8 mouse cellular contexts compared by ENCODE assay signal in the genomic region with DNA sequence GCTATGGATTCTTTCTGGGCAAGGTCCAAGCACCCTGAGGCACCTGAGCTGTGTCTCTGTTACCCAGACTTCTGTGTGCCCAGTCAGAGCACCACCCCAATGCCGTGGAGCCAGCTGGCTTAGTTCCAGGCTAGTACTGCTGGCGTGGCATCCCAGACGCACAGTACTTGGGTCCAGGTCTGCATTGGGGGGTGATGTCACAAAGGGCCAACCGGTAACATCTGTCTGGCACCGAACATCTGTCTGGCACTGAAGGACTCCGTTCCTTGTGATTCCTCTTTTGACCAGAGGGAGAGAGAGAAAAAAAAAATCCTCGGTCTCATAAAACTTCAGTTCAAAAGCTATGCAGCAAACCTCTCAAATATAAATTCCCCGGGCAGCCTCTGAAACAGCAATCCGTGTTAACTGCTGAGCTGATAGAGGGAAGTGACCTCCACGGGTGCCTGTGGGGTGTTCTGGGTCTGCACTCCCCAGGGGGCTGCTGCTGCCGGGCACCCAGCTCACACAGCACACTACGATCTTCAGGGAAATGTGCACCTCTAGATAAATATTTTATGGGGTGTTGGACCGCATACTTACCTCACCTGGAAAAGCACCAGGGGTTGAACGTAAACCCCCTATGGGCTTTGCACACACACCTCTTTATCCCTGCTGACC. TPM values are rescaled to one million over a fixed set of nuclear protein-coding genes. Genes with fewer than 3 reads are reported as not detected.
DNase-seq lines count a peak whose midpoint lies in the region; ATAC-seq and TF ChIP-seq lines count a peak whose summit lies in the region.

No protein-coding gene starts in this region.

- peaks cover 28% of the 10 kb centered on the region for H3K4me1 ChIP-seq in lung, embryonic 15.5 days
- peaks cover 6% of the 10 kb centered on the region for H3K4me1 ChIP-seq in lung, adult 2 months (ENCODE audit: control insufficient read depth, insufficient read depth, low read length)
- peaks cover 2% of the 10 kb centered on the region; the same call in 1 of the 2 replicates for H3K4me1 ChIP-seq in cortical plate, adult 2 months (ENCODE audit: control insufficient read depth, insufficient read depth, low read length)
- peaks cover 28% of the 10 kb centered on the region for H3K4me1 ChIP-seq in hindbrain, embryonic 14.5 days (replicated peaks; ENCODE audit: control insufficient read depth, insufficient read depth, low read length)
- peaks cover 14% of the 10 kb centered on the region for H3K4me1 ChIP-seq in liver, embryonic 12.5 days
- H3K4me1 ChIP-seq in stomach, embryonic 16.5 days (ENCODE audit: control insufficient read depth, insufficient read depth, low read length) = peaks cover 14% of the 10 kb centered on the region

- H3K4me3 ChIP-seq in lung, embryonic 15.5 days = peak overlapping the region; percentile 52
- H3K4me3 ChIP-seq in lung, adult 2 months (replicated peaks; ENCODE audit: extremely low read depth, low read depth, low read length) = no peak overlapping the region
- H3K4me3 ChIP-seq in cortical plate, adult 2 months (ENCODE audit: insufficient read depth, low read length) = peak overlapping the region; percentile 64
- H3K4me3 ChIP-seq in hindbrain, embryonic 14.5 days (replicated peaks; ENCODE audit: low read length) = peak overlapping the region; percentile 32
- H3K4me3 ChIP-seq in liver, embryonic 12.5 days = peak overlapping the region; percentile 44
- H3K4me3 ChIP-seq in stomach, embryonic 16.5 days (replicated peaks; ENCODE audit: low read length) = peak overlapping the region; percentile 52

- ATAC-seq in lung, embryonic 15.5 days (ENCODE audit: borderline replicate concordance, extremely low read depth, low FRiP score, low TSS enrichment) = no peak
- ATAC-seq in hindbrain, embryonic 14.5 days (ENCODE audit: low FRiP score) = peak; percentile 52; the same call in 1 of the 2 replicates
- no peak for ATAC-seq in liver, embryonic 12.5 days
- ATAC-seq in stomach, embryonic 16.5 days (ENCODE audit: insufficient read depth, low FRiP score) = no peak

- H3K9me3 ChIP-seq in lung, embryonic 15.5 days = no peaks in the 10 kb centered on the region
- H3K9me3 ChIP-seq in hindbrain, embryonic 14.5 days (ENCODE audit: control insufficient read depth, low read length) = no peaks in the 10 kb centered on the region
- H3K9me3 ChIP-seq in liver, embryonic 12.5 days (replicated peaks) = no peaks in the 10 kb centered on the region
- no peaks in the 10 kb centered on the region for H3K9me3 ChIP-seq in stomach, embryonic 16.5 days (replicated peaks; ENCODE audit: control insufficient read depth, low read length)

- no peak for TF ChIP-seq POLR2A in lung, adult 2 months (IDR thresholded peaks at IDR 0.05; ENCODE audit: borderline replicate concordance, extremely low read depth, low read depth, low read length)
- no peak for TF ChIP-seq POLR2A in cortical plate, adult 2 months (IDR thresholded peaks at IDR 0.05; ENCODE audit: extremely low read depth, insufficient read depth, low read length)

- peak overlapping the region; percentile 96 for H3K4me2 ChIP-seq in lung, embryonic 15.5 days
- H3K4me2 ChIP-seq in hindbrain, embryonic 14.5 days (replicated peaks) = peak overlapping the region; percentile 65
- peak overlapping the region; percentile 67 for H3K4me2 ChIP-seq in liver, embryonic 12.5 days
- H3K4me2 ChIP-seq in stomach, embryonic 16.5 days (ENCODE audit: low read depth, low read length) = peak overlapping the region; percentile 93

- TF ChIP-seq CTCF in lung, adult 2 months (IDR thresholded peaks at IDR 0.05; ENCODE audit: insufficient read depth, low read length) = no peak
- no peak for TF ChIP-seq CTCF in cortical plate, adult 2 months (IDR thresholded peaks at IDR 0.05; ENCODE audit: extremely low read depth, insufficient read depth, low read length)

- H3K36me3 ChIP-seq in lung, embryonic 15.5 days = no peaks in the 10 kb centered on the region
- H3K36me3 ChIP-seq in hindbrain, embryonic 14.5 days (replicated peaks; ENCODE audit: control insufficient read depth, insufficient read depth) = no peaks in the 10 kb centered on the region
- no peaks in the 10 kb centered on the region for H3K36me3 ChIP-seq in liver, embryonic 12.5 days
- no peaks in the 10 kb centered on the region for H3K36me3 ChIP-seq in stomach, embryonic 16.5 days (ENCODE audit: control insufficient read depth, insufficient read depth, low read length)

- H3K27ac ChIP-seq in lung, embryonic 15.5 days = no peak overlapping the region
- no peak overlapping the region for H3K27ac ChIP-seq in cortical plate, adult 2 months (ENCODE audit: insufficient read depth, low read length)
- H3K27ac ChIP-seq in hindbrain, embryonic 14.5 days = no peak overlapping the region
- H3K27ac ChIP-seq in liver, embryonic 12.5 days = no peak overlapping the region
- no peak overlapping the region for H3K27ac ChIP-seq in stomach, embryonic 16.5 days (ENCODE audit: low read length)

- no peak for DNase-seq in lung, adult 2 months
- no peak for DNase-seq in hindbrain, embryonic 14.5 days (ENCODE audit: low spot score)
- no peak for DNase-seq in thymus, postnatal 4 days
- no peak for DNase-seq in layer of hippocampus, postnatal 36 days

- WGBS in lung, embryonic 15.5 days = 23% methylated on average over 14 of the region's 14 CpGs
- 22% methylated on average over 14 of the region's 14 CpGs for WGBS in lung, adult 2 months
- WGBS in hindbrain, embryonic 14.5 days = 24% methylated on average over 14 of the region's 14 CpGs
- WGBS in liver, embryonic 12.5 days (ENCODE audit: insufficient replicate concordance) = 28% methylated on average over 14 of the region's 14 CpGs
- WGBS in stomach, embryonic 16.5 days = 23% methylated on average over 14 of the region's 14 CpGs

- peaks cover 81% of the 10 kb centered on the region for H3K27me3 ChIP-seq in lung, embryonic 15.5 days
- H3K27me3 ChIP-seq in hindbrain, embryonic 14.5 days (ENCODE audit: control insufficient read depth, insufficient read depth, low read length) = peaks cover 81% of the 10 kb centered on the region
- peaks cover 99% of the 10 kb centered on the region for H3K27me3 ChIP-seq in liver, embryonic 12.5 days (replicated peaks)
- peaks cover 62% of the 10 kb centered on the region for H3K27me3 ChIP-seq in stomach, embryonic 16.5 days (ENCODE audit: control insufficient read depth, insufficient read depth, low read length)

- H3K9ac ChIP-seq in lung, embryonic 15.5 days = no peak overlapping the region
- peak overlapping the region; percentile 52; the same call in 1 of the 2 replicates for H3K9ac ChIP-seq in hindbrain, embryonic 14.5 days
- H3K9ac ChIP-seq in liver, embryonic 12.5 days = no peak overlapping the region
- H3K9ac ChIP-seq in stomach, embryonic 16.5 days (ENCODE audit: low read length) = no peak overlapping the region

RNA-seq across cellular contexts. Expression of gene H6pd, which starts 22.5 kb away (rescaled TPM):
- polyA plus RNA-seq in lung, embryonic 15.5 days (2015; fragmentation: Nextera tagmentation; extraction: Ambion mirVana) = 25.0 and 29.3 TPM in 2 replicates
- polyA plus RNA-seq in lung, adult 2 months (2012; rRNA removed) = 148 and 171 TPM in 2 replicates
- polyA plus RNA-seq in cortical plate, adult 2 months (2012; rRNA removed) = 5.7 TPM in 2 replicates
- 3.1 and 3.2 TPM in 2 replicates for polyA plus RNA-seq in hindbrain, embryonic 14.5 days (2014; fragmentation: Nextera tagmentation; extraction: Ambion mirVana)
- 8.8 and 9.0 TPM in 2 replicates for polyA plus RNA-seq in liver, embryonic 12.5 days (2016; fragmentation: Nextera tagmentation; extraction: Ambion mirVana)
- 14.9 and 15.2 TPM in 2 replicates for polyA plus RNA-seq in stomach, embryonic 16.5 days (2015; fragmentation: Nextera tagmentation; extraction: Ambion mirVana)
- total RNA-seq in layer of hippocampus, postnatal 36 days (2021) = 1 to 10 TPM; 7.2 to 10.0 TPM

RNA-seq across cellular contexts. Expression of gene Gpr157, which starts 55.8 kb away (rescaled TPM):
- polyA plus RNA-seq in lung, embryonic 15.5 days (2015; fragmentation: Nextera tagmentation; extraction: Ambion mirVana) = 2.0 and 2.2 TPM in 2 replicates
- 3.8 and 5.0 TPM in 2 replicates for polyA plus RNA-seq in lung, adult 2 months (2012; rRNA removed)
- polyA plus RNA-seq in cortical plate, adult 2 months (2012; rRNA removed) = 1.9 and 2.0 TPM in 2 replicates
- polyA plus RNA-seq in hindbrain, embryonic 14.5 days (2014; fragmentation: Nextera tagmentation; extraction: Ambion mirVana) = 0.33 and 0.39 TPM in 2 replicates
- 0.18 and 0.37 TPM in 2 replicates for polyA plus RNA-seq in liver, embryonic 12.5 days (2016; fragmentation: Nextera tagmentation; extraction: Ambion mirVana)
- polyA plus RNA-seq in stomach, embryonic 16.5 days (2015; fragmentation: Nextera tagmentation; extraction: Ambion mirVana) = 1.5 TPM in 2 replicates
- 1 to 10 TPM; 1.2 to 1.3 TPM for total RNA-seq in layer of hippocampus, postnatal 36 days (2021)
